Mouse (Mus musculus) limb, embryonic 14.5 days (tissue): ENCODE results near the gene 4930518I15Rik. TPM values are rescaled to one million over a fixed set of nuclear protein-coding genes. Genes with fewer than 3 reads are reported as not detected.
A peak's percentile ranks its signal among the peaks of the same experiment; 100 is the strongest.

Experiments
- ATAC-seq: fragments of 200-750 bp; cut with Nextera tagmentation; 2 replicates; pipeline ENCODE4 v1.8.0; 2017; ENCODE audit warnings: low read depth, moderate number of reproducible peaks, moderate TSS enrichment; ENCODE audit not compliant: low FRiP score
- DNase-seq: peaks from one replicate; pipeline ENCODE4 v3.0.0-alpha.2; 2015; ENCODE audit warnings: low spot score
- H3K27ac ChIP-seq: fragments of 300-500 bp; sonication (generic); replicated peaks from 2 replicates; pipeline ENCODE4 v1.5.1; 2014; ENCODE audit warnings: low read depth, mild to moderate bottlenecking, low read length, moderate library complexity, mixed read lengths
- H3K27me3 ChIP-seq: fragments of 300-500 bp; sonication (generic); 2 replicates; pipeline ENCODE4 v1.6.1; 2014; ENCODE audit warnings: low read length, mixed read lengths; ENCODE audit not compliant: control insufficient read depth, insufficient read depth
- H3K36me3 ChIP-seq: fragments of 300-500 bp; sonication (generic); 2 replicates; pipeline ENCODE4 v1.6.1; 2014; ENCODE audit warnings: mild to moderate bottlenecking, low read length, moderate library complexity, mixed read lengths; ENCODE audit not compliant: control insufficient read depth, insufficient read depth
- H3K4me1 ChIP-seq: fragments of 300-500 bp; sonication (generic); 2 replicates; pipeline ENCODE4 v1.6.1; 2014; ENCODE audit warnings: antibody characterized with exemption, low read length, mixed read lengths; ENCODE audit not compliant: control insufficient read depth, insufficient read depth
- H3K4me2 ChIP-seq: fragments of 300-500 bp; sonication (generic); replicated peaks from 2 replicates; pipeline ENCODE4 v1.6.1; 2014; ENCODE audit warnings: low read depth, mild to moderate bottlenecking, low read length, moderate library complexity; ENCODE audit not compliant: severe bottlenecking
- H3K4me3 ChIP-seq: fragments of 300-500 bp; sonication (generic); replicated peaks from 2 replicates; pipeline ENCODE4 v1.5.1; 2014; ENCODE audit warnings: low read length
- H3K9ac ChIP-seq: fragments of 300-500 bp; sonication (generic); 2 replicates; pipeline ENCODE4 v1.6.1; 2014; ENCODE audit warnings: mild to moderate bottlenecking, low read depth, low read length, moderate library complexity; ENCODE audit not compliant: severe bottlenecking
- H3K9me3 ChIP-seq: fragments of 300-500 bp; sonication (generic); 2 replicates; pipeline ENCODE4 v1.6.1; 2016; ENCODE audit warnings: low read length; ENCODE audit not compliant: control insufficient read depth
- POLR2A ChIP-seq: fragments of 200-500 bp; IDR thresholded peaks from 2 replicates; pipeline ENCODE4 v1.8.0; 2012; ENCODE audit warnings: inconsistent platforms, mild to moderate bottlenecking, moderate library complexity, borderline replicate concordance; ENCODE audit not compliant: insufficient read depth, insufficient read length; ENCODE audit errors: extremely low read depth
- WGBS: fragments of 180-500 bp; shearing (Covaris S2); extraction: QIAGEN DNeasy Blood & Tissue Kit; methylation state at CpG from one replicate; pipeline ENCODE4 v1.1.7; 2014; 5-methylcytosine and 5-hydroxymethylcytosine counted together
- polyA plus RNA-seq, 2 experiments: library from polyadenylated mRNA; depleted of rRNA in 1 of 2; stranded (reverse) in 1 of 2; unstranded in 1 of 2; fragments of >200 nt; fragmentation: Nextera tagmentation in 1 of 2; extraction: Ambion mirVana in 1 of 2; gene quantifications; 2 replicates each; pipeline versions ENCODE4 v1.2.1 to v1.2.3; 2012 to 2014

4930518I15Rik gene
- polyA plus RNA-seq, 2 experiments, result 3.2 to 5.2 TPM

GRCm38 (mm10) chr2:156815412-156815811 is 42.3 kb downstream of the 4930518I15Rik start:
- WGBS, result 50% methylated on average over 3 of the region's 3 CpGs
- no peak for ATAC-seq
- no peak overlapping the region for H3K9ac ChIP-seq

GRCm38 (mm10) chr2:156814893-156815292 is 42.9 kb downstream of the 4930518I15Rik start:
- H3K9me3 ChIP-seq, result no peaks in the 10 kb centered on the region
- no peak overlapping the region for H3K9ac ChIP-seq
- H3K4me1 ChIP-seq, result peaks cover 20% of the 10 kb centered on the region
- no peaks in the 10 kb centered on the region for H3K36me3 ChIP-seq
- no peaks in the 10 kb centered on the region for H3K27me3 ChIP-seq
- TF ChIP-seq POLR2A, result no peak
- ATAC-seq, result no peak
- H3K4me3 ChIP-seq, result no peak overlapping the region
- 24% methylated on average over 5 of the region's 5 CpGs for WGBS
- no peak overlapping the region for H3K4me2 ChIP-seq
- DNase-seq, result no peak
- H3K27ac ChIP-seq, result no peak overlapping the region

More at GRCm38 (mm10) chr2:156815412-156815811, 42.3 kb downstream of the 4930518I15Rik start:
- H3K4me3 ChIP-seq, result no peak overlapping the region
- no peak for DNase-seq
- H3K36me3 ChIP-seq, result no peaks in the 10 kb centered on the region
- no peak for TF ChIP-seq POLR2A
- H3K9me3 ChIP-seq, result no peaks in the 10 kb centered on the region
- no peak overlapping the region for H3K27ac ChIP-seq
- no peak overlapping the region for H3K4me2 ChIP-seq
- no peaks in the 10 kb centered on the region for H3K27me3 ChIP-seq
- H3K4me1 ChIP-seq, result peaks cover 20% of the 10 kb centered on the region

- ATAC-seq (no peak), DNase-seq (peak; percentile 37)
- TF ChIP-seq POLR2A, result no peak
- Histone ChIP-seq H3K4me1 (peaks cover 20% of the 10 kb centered on the region), H3K9ac (0 out of 2 replicates have a peak overlapping the region, but pooled peaks have one; percentile 17), H3K27ac (peak overlapping the region; percentile 44; the same call in 1 of the 2 replicates), H3K27me3 (no peaks in the 10 kb centered on the region), H3K9me3 (no peaks in the 10 kb centered on the region), H3K4me2 (0 out of 2 replicates have a peak overlapping the region, but pooled peaks have one; percentile 11), H3K4me3 (no peak overlapping the region), H3K36me3 (no peaks in the 10 kb centered on the region)
- WGBS, result 6% methylated on average over 8 of the region's 8 CpGs
Measured at GRCm38 (mm10) chr2:156814344-156814801, 43.4 kb downstream of the 4930518I15Rik start.

GRCm38 (mm10) chr2:156811556-156811955 is 46.2 kb downstream of the 4930518I15Rik start:
- Histone ChIP-seq H3K4me3 (no peak overlapping the region), H3K4me2 (no peak overlapping the region), H3K9ac (no peak overlapping the region), H3K36me3 (no peaks in the 10 kb centered on the region), H3K27ac (no peak overlapping the region), H3K4me1 (peaks cover 20% of the 10 kb centered on the region), H3K27me3 (no peaks in the 10 kb centered on the region), H3K9me3 (no peaks in the 10 kb centered on the region)
- TF ChIP-seq POLR2A, result no peak
- ATAC-seq (no peak), DNase-seq (no peak)
- 72% methylated on average over 5 of the region's 5 CpGs for WGBS

GRCm38 (mm10) chr2:156810716-156811115 is 47.0 kb downstream of the 4930518I15Rik start:
- ATAC-seq (no peak), DNase-seq (no peak)
- Histone ChIP-seq H3K4me1 (peaks cover 20% of the 10 kb centered on the region), H3K27me3 (no peaks in the 10 kb centered on the region), H3K4me2 (no peak overlapping the region), H3K4me3 (no peak overlapping the region), H3K9ac (no peak overlapping the region), H3K9me3 (no peaks in the 10 kb centered on the region), H3K27ac (no peak overlapping the region), H3K36me3 (no peaks in the 10 kb centered on the region)
- TF ChIP-seq POLR2A, result no peak
- 95% methylated on average over 10 of the region's 10 CpGs for WGBS
